Mouse (Mus musculus): ENCODE measurements around the gene Slain1. TPM values are rescaled to one million over a fixed set of nuclear protein-coding genes. Genes with fewer than 3 reads are reported as not detected.
A peak's percentile ranks its signal among the peaks of the same experiment; 100 is the strongest.

The Slain1 gene
- polyA plus RNA-seq, 2 experiments = 0.22 to 0.27 TPM

- Histone ChIP-seq H3K4me2 (ENCODE audit: low read depth) (no peak overlapping the region), H3K4me3 (ENCODE audit: insufficient read depth in 1 of 2, low read depth in 2 of 2, low read length in 2 of 2) (no peak overlapping the region), H3K27me3 (ENCODE audit: control insufficient read depth, insufficient read depth, low read length) (no peaks in the 10 kb centered on the region), H3K27ac (no peak overlapping the region), H3K4me1 (replicated peaks; ENCODE audit: control insufficient read depth in 2 of 2, insufficient read depth in 2 of 2, low read length in 1 of 2) (peaks cover 2 to 6% of the 10 kb centered on the region in 2 experiments; a peak in 2 of 4 replicates), H3K36me3 (replicated peaks; ENCODE audit: control insufficient read depth, insufficient read depth, low read depth) (no peaks in the 10 kb centered on the region), H3K9ac (replicated peaks) (no peak overlapping the region), H3K9me3 (ENCODE audit: control insufficient read depth, low read length) (no peaks in the 10 kb centered on the region)
- TF ChIP-seq CTCF (IDR thresholded peaks at IDR 0.05; ENCODE audit: low read depth) = no peak
- TF ChIP-seq EP300 (IDR thresholded peaks at IDR 0.05; ENCODE audit: low read depth) = no peak
- ATAC-seq (ENCODE audit: insufficient read depth) = no peak
- DNase-seq (ENCODE audit: low read depth in 3 of 3, low spot score in 3 of 3) = no peak
- 52% methylated on average over 2 of the region's 2 CpGs for WGBS (ENCODE audit: insufficient replicate concordance)
Measured at GRCm38 (mm10) chr14:103708601-103709000, 58.6 kb downstream of the Slain1 start.

- Histone ChIP-seq H3K9me3 (ENCODE audit: control insufficient read depth, low read length) (no peaks in the 10 kb centered on the region), H3K36me3 (replicated peaks; ENCODE audit: control insufficient read depth, insufficient read depth, low read depth) (no peaks in the 10 kb centered on the region), H3K27me3 (ENCODE audit: control insufficient read depth, insufficient read depth, low read length) (no peaks in the 10 kb centered on the region), H3K4me3 (ENCODE audit: insufficient read depth in 1 of 2, low read depth in 2 of 2, low read length in 2 of 2) (no peak overlapping the region), H3K4me1 (replicated peaks; ENCODE audit: control insufficient read depth in 2 of 2, insufficient read depth in 2 of 2, low read length in 1 of 2) (peaks cover 2 to 6% of the 10 kb centered on the region in 2 experiments; a peak in 2 of 4 replicates), H3K27ac (no peak overlapping the region), H3K4me2 (ENCODE audit: low read depth) (no peak overlapping the region), H3K9ac (replicated peaks) (no peak overlapping the region)
- WGBS (ENCODE audit: insufficient replicate concordance) = 79% methylated on average over 11 of the region's 11 CpGs
- no peak for DNase-seq (ENCODE audit: low read depth in 3 of 3, low spot score in 3 of 3)
- TF ChIP-seq CTCF (IDR thresholded peaks at IDR 0.05; ENCODE audit: low read depth) = no peak
- TF ChIP-seq EP300 (IDR thresholded peaks at IDR 0.05; ENCODE audit: low read depth) = no peak
- no peak for ATAC-seq (ENCODE audit: insufficient read depth)
Measured at GRCm38 (mm10) chr14:103709261-103709660, 59.2 kb downstream of the Slain1 start.

- ATAC-seq (ENCODE audit: insufficient read depth) = no peak
- H3K4me2 ChIP-seq (ENCODE audit: low read depth) = no peak overlapping the region
- no peak overlapping the region for H3K4me3 ChIP-seq (ENCODE audit: insufficient read depth in 1 of 2, low read depth in 2 of 2, low read length in 2 of 2)
- H3K9me3 ChIP-seq (ENCODE audit: control insufficient read depth, low read length) = no peaks in the 10 kb centered on the region
- no peaks in the 10 kb centered on the region for H3K36me3 ChIP-seq (replicated peaks; ENCODE audit: control insufficient read depth, insufficient read depth, low read depth)
- DNase-seq (ENCODE audit: low read depth in 3 of 3, low spot score in 3 of 3) = no peak
- H3K4me1 ChIP-seq (replicated peaks; ENCODE audit: control insufficient read depth in 2 of 2, insufficient read depth in 2 of 2, low read length in 1 of 2) = no peaks in the 10 kb centered on the region
- WGBS (ENCODE audit: insufficient replicate concordance) = 52% methylated on average over 5 of the region's 5 CpGs
- no peaks in the 10 kb centered on the region for H3K27me3 ChIP-seq (ENCODE audit: control insufficient read depth, insufficient read depth, low read length)
- H3K27ac ChIP-seq = no peak overlapping the region
- H3K9ac ChIP-seq (replicated peaks) = no peak overlapping the region
- TF ChIP-seq EP300 (IDR thresholded peaks at IDR 0.05; ENCODE audit: low read depth) = no peak
- no peak for TF ChIP-seq CTCF (IDR thresholded peaks at IDR 0.05; ENCODE audit: low read depth)
Measured at GRCm38 (mm10) chr14:103712986-103713385, 63.0 kb downstream of the Slain1 start.

- Histone ChIP-seq H3K27ac (no peak overlapping the region), H3K4me2 (ENCODE audit: low read depth) (no peak overlapping the region), H3K36me3 (replicated peaks; ENCODE audit: control insufficient read depth, insufficient read depth, low read depth) (no peaks in the 10 kb centered on the region), H3K27me3 (ENCODE audit: control insufficient read depth, insufficient read depth, low read length) (no peaks in the 10 kb centered on the region), H3K4me3 (ENCODE audit: insufficient read depth in 1 of 2, low read depth in 2 of 2, low read length in 2 of 2) (no peak overlapping the region), H3K4me1 (replicated peaks; ENCODE audit: control insufficient read depth in 2 of 2, insufficient read depth in 2 of 2, low read length in 1 of 2) (peaks cover 0 to 8% of the 10 kb centered on the region in 2 experiments; a peak in 2 of 4 replicates), H3K9me3 (ENCODE audit: control insufficient read depth, low read length) (no peaks in the 10 kb centered on the region), H3K9ac (replicated peaks) (no peak overlapping the region)
- no peak for DNase-seq (ENCODE audit: low read depth in 3 of 3, low spot score in 3 of 3)
- TF ChIP-seq EP300 (IDR thresholded peaks at IDR 0.05; ENCODE audit: low read depth) (no peak), CTCF (IDR thresholded peaks at IDR 0.05; ENCODE audit: low read depth) (peak; percentile 73)
- ATAC-seq (ENCODE audit: insufficient read depth) = no peak
- 43% methylated on average over 5 of the region's 5 CpGs for WGBS (ENCODE audit: insufficient replicate concordance)
Measured at GRCm38 (mm10) chr14:103717516-103717915, 67.5 kb downstream of the Slain1 start.

GRCm38 (mm10) chr14:103717979-103718378, 68.0 kb downstream of the Slain1 start:
- Histone ChIP-seq H3K4me1 (replicated peaks; ENCODE audit: control insufficient read depth in 2 of 2, insufficient read depth in 2 of 2, low read length in 1 of 2) (peaks cover 0 to 8% of the 10 kb centered on the region in 2 experiments; a peak in 2 of 4 replicates), H3K9ac (replicated peaks) (no peak overlapping the region), H3K36me3 (replicated peaks; ENCODE audit: control insufficient read depth, insufficient read depth, low read depth) (no peaks in the 10 kb centered on the region), H3K9me3 (ENCODE audit: control insufficient read depth, low read length) (no peaks in the 10 kb centered on the region), H3K27me3 (ENCODE audit: control insufficient read depth, insufficient read depth, low read length) (no peaks in the 10 kb centered on the region), H3K27ac (no peak overlapping the region), H3K4me3 (ENCODE audit: insufficient read depth in 1 of 2, low read depth in 2 of 2, low read length in 2 of 2) (no peak overlapping the region), H3K4me2 (ENCODE audit: low read depth) (no peak overlapping the region)
- TF ChIP-seq CTCF (IDR thresholded peaks at IDR 0.05; ENCODE audit: low read depth) (no peak), EP300 (IDR thresholded peaks at IDR 0.05; ENCODE audit: low read depth) (no peak)
- DNase-seq (ENCODE audit: low read depth in 3 of 3, low spot score in 3 of 3) = no peak
- 52% methylated on average over 5 of the region's 5 CpGs for WGBS (ENCODE audit: insufficient replicate concordance)
- no peak for ATAC-seq (ENCODE audit: insufficient read depth)
